Mouse (Mus musculus) neural tube, embryonic 14.5 days (tissue): ENCODE results near the gene Cldn19. TPM values are rescaled to one million over a fixed set of nuclear protein-coding genes. Genes with fewer than 3 reads are reported as not detected.
"Not testable (repeated sequence)": the region's sequence is repeated elsewhere in the genome, so short reads cannot be mapped to it uniquely, and the experiment has no call there.

Experiments
- ATAC-seq: fragments of 200-750 bp; cut with Nextera tagmentation; 2 replicates; pipeline ENCODE4 v1.8.0; 2017; ENCODE audit warnings: low read depth, mild to moderate bottlenecking, moderate TSS enrichment, moderate library complexity
- H3K27ac ChIP-seq: fragments of 300-500 bp; sonication (generic); 2 replicates; pipeline ENCODE4 v1.5.1; 2014; ENCODE audit warnings: low read depth, mild to moderate bottlenecking, control low read depth, low read length, moderate library complexity, mixed read lengths
- H3K27me3 ChIP-seq: fragments of 300-500 bp; sonication (generic); 2 replicates; pipeline ENCODE4 v1.6.1; 2014; ENCODE audit warnings: low read length; ENCODE audit not compliant: control insufficient read depth, insufficient read depth
- H3K36me3 ChIP-seq: fragments of 300-500 bp; sonication (generic); 2 replicates; pipeline ENCODE4 v1.6.1; 2014; ENCODE audit warnings: low read length, mixed read lengths; ENCODE audit not compliant: control insufficient read depth, insufficient read depth
- H3K4me1 ChIP-seq: fragments of 300-500 bp; sonication (generic); 2 replicates; pipeline ENCODE4 v1.6.1; 2014; ENCODE audit warnings: low read length; ENCODE audit not compliant: control insufficient read depth, insufficient read depth
- H3K4me2 ChIP-seq: fragments of 300-500 bp; sonication (generic); 2 replicates; pipeline ENCODE4 v1.6.1; 2014; ENCODE audit warnings: mild to moderate bottlenecking, low read depth, low read length, control low read depth
- H3K4me3 ChIP-seq: fragments of 300-500 bp; sonication (generic); 2 replicates; pipeline ENCODE4 v1.5.1; 2014; ENCODE audit warnings: low read depth, low read length, control low read depth, mixed read lengths
- H3K9ac ChIP-seq: fragments of 300-500 bp; sonication (generic); replicated peaks from 2 replicates; pipeline ENCODE4 v1.6.1; 2014; ENCODE audit warnings: low read depth, mild to moderate bottlenecking, control low read depth, low read length, mixed read lengths
- H3K9me3 ChIP-seq: fragments of 300-500 bp; sonication (generic); 2 replicates; pipeline ENCODE4 v1.6.1; 2016; ENCODE audit warnings: low read length; ENCODE audit not compliant: control insufficient read depth
- WGBS: fragments of 180-500 bp; shearing (Covaris S2); extraction: QIAGEN DNeasy Blood & Tissue Kit; methylation state at CpG from one replicate; pipeline ENCODE4 v1.1.7; 2014; 5-methylcytosine and 5-hydroxymethylcytosine counted together
- polyA plus RNA-seq: library from polyadenylated mRNA; unstranded; fragments of >200 nt; fragmentation: Nextera tagmentation; extraction: Ambion mirVana; gene quantifications from 2 replicates; pipeline ENCODE4 v1.2.1, GENCODE M21; 2014

The Cldn19 gene
- polyA plus RNA-seq, 1 experiment from 2014 or later = 0.75 TPM

GRCm38 (mm10) chr4:119262483-119262882, 7.3 kb downstream of the Cldn19 start:
- H3K4me3 ChIP-seq = no peak overlapping the region
- no peak for ATAC-seq
- WGBS = 93% methylated on average over 5 of the region's 5 CpGs

GRCm38 (mm10) chr4:119263459-119263858, 8.2 kb downstream of the Cldn19 start:
- Histone ChIP-seq H3K9me3 (no peaks in the 10 kb centered on the region), H3K4me3 (no peak overlapping the region), H3K27me3 (no peaks in the 10 kb centered on the region), H3K9ac (no peak overlapping the region), H3K36me3 (no peaks in the 10 kb centered on the region), H3K27ac (no peak overlapping the region), H3K4me1 (no peaks in the 10 kb centered on the region), H3K4me2 (no peak overlapping the region)
- WGBS = 83% methylated on average over 3 of the region's 3 CpGs
- ATAC-seq = no peak

More at GRCm38 (mm10) chr4:119262483-119262882, 7.3 kb downstream of the Cldn19 start:
- H3K27me3 ChIP-seq = no peaks in the 10 kb centered on the region
- no peak overlapping the region for H3K9ac ChIP-seq
- no peaks in the 10 kb centered on the region for H3K9me3 ChIP-seq
- H3K4me1 ChIP-seq = no peaks in the 10 kb centered on the region
- no peaks in the 10 kb centered on the region for H3K36me3 ChIP-seq
- no peak overlapping the region for H3K27ac ChIP-seq
- no peak overlapping the region for H3K4me2 ChIP-seq

DNA sequence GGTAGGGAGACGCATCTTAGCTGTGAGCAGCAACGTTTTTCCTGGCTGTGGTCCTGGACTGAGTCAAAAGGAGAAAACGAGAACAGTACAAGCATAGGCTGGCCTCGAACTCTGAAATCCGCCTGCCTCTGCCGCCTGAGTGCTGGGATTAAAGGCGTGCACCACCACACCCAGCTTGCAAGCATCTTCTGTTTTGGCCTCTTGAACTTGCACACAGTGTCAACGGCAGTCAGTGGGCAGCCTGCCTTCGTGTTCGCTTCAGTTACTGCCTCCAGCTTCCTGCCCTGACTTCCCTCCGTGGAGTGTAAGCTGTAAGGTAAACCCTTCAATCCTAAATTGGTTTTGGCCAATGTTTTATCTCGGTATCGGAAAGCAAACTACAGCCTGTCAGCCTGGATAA, 11.4 kb downstream of the Cldn19 start:
- no peak for ATAC-seq
- peaks cover 7% of the 10 kb centered on the region; the same call in 1 of the 2 replicates for H3K36me3 ChIP-seq
- 87% methylated on average over 13 of the region's 13 CpGs for WGBS

DNA sequence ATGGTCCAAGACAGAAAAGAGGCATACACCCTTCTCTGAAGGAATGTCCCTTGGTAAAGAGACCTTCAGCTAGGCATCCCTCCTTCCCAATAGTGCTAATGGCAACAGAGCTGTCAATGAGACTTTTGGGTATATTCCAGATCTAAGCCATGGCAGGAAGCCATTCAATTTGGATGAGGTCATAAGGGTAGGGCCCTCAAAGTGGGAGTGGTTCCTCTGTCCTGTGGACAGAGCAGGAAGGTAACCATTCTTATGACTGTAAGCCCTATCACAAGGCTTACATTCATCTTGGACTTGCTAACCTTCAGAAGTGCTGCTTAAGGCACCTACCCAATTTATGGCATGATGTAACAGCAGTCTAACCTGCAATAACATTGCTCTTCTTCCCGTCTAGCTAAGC, 19.4 kb downstream of the Cldn19 start:
- no peaks in the 10 kb centered on the region for H3K27me3 ChIP-seq
- H3K9ac ChIP-seq = no peak overlapping the region
- H3K4me3 ChIP-seq = no peak overlapping the region
- no peak overlapping the region for H3K27ac ChIP-seq
- H3K36me3 ChIP-seq = peaks cover 51% of the 10 kb centered on the region
- WGBS = 81% methylated on average over 1 of the region's 1 CpGs
- no peak overlapping the region for H3K4me2 ChIP-seq
- H3K4me1 ChIP-seq = no peaks in the 10 kb centered on the region
- H3K9me3 ChIP-seq = no peaks in the 10 kb centered on the region
- ATAC-seq = no peak

More for the DNA sequence above, 11.4 kb downstream of the Cldn19 start:
- Histone ChIP-seq H3K9ac (no peak overlapping the region), H3K4me3 (no peak overlapping the region), H3K4me1 (no peaks in the 10 kb centered on the region), H3K27me3 (no peaks in the 10 kb centered on the region), H3K9me3 (no peaks in the 10 kb centered on the region), H3K27ac (no peak overlapping the region), H3K4me2 (no peak overlapping the region)

GRCm38 (mm10) chr4:119275226-119275625, 20.0 kb downstream of the Cldn19 start:
- H3K9ac ChIP-seq = no peak overlapping the region
- H3K9me3 ChIP-seq = no peaks in the 10 kb centered on the region
- H3K4me3 ChIP-seq = no peak overlapping the region
- 90% methylated on average over 2 of the region's 2 CpGs for WGBS
- H3K27ac ChIP-seq = no peak overlapping the region
- no peaks in the 10 kb centered on the region for H3K4me1 ChIP-seq
- H3K27me3 ChIP-seq = no peaks in the 10 kb centered on the region
- no peak overlapping the region for H3K4me2 ChIP-seq
- H3K36me3 ChIP-seq = peaks cover 55% of the 10 kb centered on the region
- ATAC-seq = no peak

GRCm38 (mm10) chr4:119275726-119276125, 20.5 kb downstream of the Cldn19 start:
- H3K4me2 ChIP-seq = no peak overlapping the region
- H3K4me3 ChIP-seq = no peak overlapping the region
- ATAC-seq = no peak
- no peaks in the 10 kb centered on the region for H3K4me1 ChIP-seq
- H3K9ac ChIP-seq = no peak overlapping the region
- 73% methylated on average over 2 of the region's 2 CpGs for WGBS
- H3K27ac ChIP-seq = no peak overlapping the region
- no peaks in the 10 kb centered on the region for H3K9me3 ChIP-seq
- peaks cover 53% of the 10 kb centered on the region for H3K36me3 ChIP-seq
- H3K27me3 ChIP-seq = no peaks in the 10 kb centered on the region

- H3K4me3 ChIP-seq, H3K9ac ChIP-seq, H3K27ac ChIP-seq, H3K27me3 ChIP-seq, ATAC-seq, H3K4me1 ChIP-seq, H3K4me2 ChIP-seq, H3K9me3 ChIP-seq: not testable (repeated sequence)
- peaks cover 62% of the 10 kb centered on the region for H3K36me3 ChIP-seq
- WGBS = 93% methylated on average over 15 of the region's 15 CpGs
Observed at GRCm38 (mm10) chr4:119278784-119279183, 23.6 kb downstream of the Cldn19 start.

GRCm38 (mm10) chr4:119284861-119285260, 29.6 kb downstream of the Cldn19 start:
- ATAC-seq = no peak
- Histone ChIP-seq H3K4me3 (no peak overlapping the region), H3K4me1 (no peaks in the 10 kb centered on the region), H3K9me3 (no peaks in the 10 kb centered on the region), H3K36me3 (peaks cover 26% of the 10 kb centered on the region), H3K27ac (no peak overlapping the region), H3K27me3 (no peaks in the 10 kb centered on the region), H3K4me2 (no peak overlapping the region), H3K9ac (no peak overlapping the region)
- 92% methylated on average over 1 of the region's 1 CpGs for WGBS

GRCm38 (mm10) chr4:119285336-119285735, 30.1 kb downstream of the Cldn19 start:
- Histone ChIP-seq H3K9ac (no peak overlapping the region), H3K27ac (no peak overlapping the region), H3K4me2 (no peak overlapping the region), H3K9me3 (no peaks in the 10 kb centered on the region), H3K36me3 (peaks cover 24% of the 10 kb centered on the region), H3K4me1 (no peaks in the 10 kb centered on the region), H3K4me3 (no peak overlapping the region), H3K27me3 (no peaks in the 10 kb centered on the region)
- 79% methylated on average over 2 of the region's 2 CpGs for WGBS
- no peak for ATAC-seq
